Mouse (Mus musculus) CH12.LX (cell line): ENCODE data around the gene Rfx2. TPM values are rescaled to one million over a fixed set of nuclear protein-coding genes. Genes with fewer than 3 reads are reported as not detected.

Experiments
- DNase-seq: peaks from one replicate; pipeline ENCODE4 v3.0.0-alpha.2; 2013; ENCODE audit errors: extremely low read depth
- H3K27ac ChIP-seq: 2 replicates; pipeline ENCODE4 v1.5.1; 2012; ENCODE audit warnings: low read depth, mild to moderate bottlenecking, control low read depth, moderate library complexity; ENCODE audit not compliant: insufficient read depth
- H3K27me3 ChIP-seq: replicated peaks from 2 replicates; pipeline ENCODE3; 2012; ENCODE audit warnings: inconsistent platforms
- H3K36me3 ChIP-seq, 2 experiments: replicated peaks in 1 of 2; 2 replicates each; pipeline versions ENCODE3 to v1.6.1; 2012; ENCODE audit warnings: inconsistent platforms in 1 of 2, low read length in 1 of 2, mild to moderate bottlenecking in 1 of 2, mixed read lengths in 1 of 2, moderate library complexity in 1 of 2; ENCODE audit not compliant: control insufficient read depth in 1 of 2, insufficient read depth in 1 of 2
- H3K4me1 ChIP-seq, 2 experiments: 2 replicates each; pipeline ENCODE4 v1.6.1; 2012; ENCODE audit warnings: inconsistent platforms in 1 of 2, moderate library complexity in 1 of 2; ENCODE audit not compliant: insufficient read depth in 2 of 2, control insufficient read depth in 1 of 2
- H3K4me2 ChIP-seq: 2 replicates; pipeline ENCODE4 v1.6.1; 2012; ENCODE audit warnings: low read depth, mild to moderate bottlenecking, control low read depth; ENCODE audit not compliant: poor library complexity, insufficient read depth, severe bottlenecking
- H3K4me3 ChIP-seq, 3 experiments: fragments of 150-350 bp in 1 of 3; sonication (generic) in 1 of 3; replicated peaks in 1 of 3; 2 replicates each; pipeline versions ENCODE3 to v1.5.1; 2011 to 2012; ENCODE audit warnings: low read depth in 2 of 3, low read length in 2 of 3, mild to moderate bottlenecking in 2 of 3, moderate library complexity in 2 of 3, control low read depth in 1 of 3, improper control_type of control experiment in 1 of 3, inconsistent platforms in 1 of 3, mixed read lengths in 1 of 3; ENCODE audit not compliant: poor library complexity in 1 of 3
- H3K79me2 ChIP-seq: replicated peaks from 2 replicates; pipeline ENCODE4 v1.6.1; 2012; ENCODE audit warnings: mild to moderate bottlenecking, moderate library complexity; ENCODE audit not compliant: control insufficient read depth, poor library complexity, insufficient read depth, severe bottlenecking; ENCODE audit errors: extremely low read depth
- H3K9ac ChIP-seq: 2 replicates; pipeline ENCODE4 v1.6.1; 2012; ENCODE audit warnings: low read depth, mild to moderate bottlenecking, control low read depth, moderate library complexity; ENCODE audit not compliant: insufficient read depth
- H3K9me3 ChIP-seq: replicated peaks from 2 replicates; pipeline ENCODE3; 2012; ENCODE audit warnings: low read length, inconsistent platforms, mixed read lengths
- CTCF ChIP-seq, 2 experiments: IDR thresholded peaks in 1 of 2; conservative IDR thresholded peaks in 1 of 2; 2 replicates each; pipeline ENCODE4 v1.5.1; 2011 to 2012; ENCODE audit warnings: low read depth in 2 of 2, low read length in 2 of 2, improper control_type of control experiment in 1 of 2, inconsistent platforms in 1 of 2, mild to moderate bottlenecking in 1 of 2, moderate library complexity in 1 of 2
- E2F4 ChIP-seq: IDR thresholded peaks from 2 replicates; pipeline ENCODE4 v1.6.1; 2011; ENCODE audit warnings: low read depth, low read length, improper control_type of control experiment; ENCODE audit not compliant: insufficient replicate concordance
- ETS1 ChIP-seq: conservative IDR thresholded peaks from 2 replicates; pipeline ENCODE4 v1.6.1; 2012; ENCODE audit warnings: low read depth, mild to moderate bottlenecking, inconsistent platforms, low read length, improper control_type of control experiment, moderate library complexity
- GABPA ChIP-seq: IDR thresholded peaks from 2 replicates; pipeline ENCODE4 v1.6.1; 2012; ENCODE audit warnings: low read depth, low read length, improper control_type of control experiment, inconsistent platforms; ENCODE audit not compliant: insufficient replicate concordance
- HCFC1 ChIP-seq: IDR thresholded peaks from 2 replicates; pipeline ENCODE4 v1.6.1; 2012; ENCODE audit warnings: low read depth, mild to moderate bottlenecking, inconsistent platforms, low read length, improper control_type of control experiment
- IRF4 ChIP-seq: IDR thresholded peaks from 2 replicates; pipeline ENCODE4 v1.6.1; 2014; ENCODE audit warnings: low read depth, mild to moderate bottlenecking, inconsistent platforms, low read length, improper control_type of control experiment
- KAT2A ChIP-seq: IDR thresholded peaks from 2 replicates; pipeline ENCODE4 v1.6.1; 2012; ENCODE audit warnings: low read length, improper control_type of control experiment, inconsistent platforms; ENCODE audit not compliant: insufficient replicate concordance
- MEF2A ChIP-seq: IDR thresholded peaks from 2 replicates; pipeline ENCODE4 v1.6.1; 2014; ENCODE audit warnings: low read depth, mild to moderate bottlenecking, inconsistent platforms, low read length, improper control_type of control experiment, borderline replicate concordance
- NELFE ChIP-seq: IDR thresholded peaks from 2 replicates; pipeline ENCODE4 v1.6.1; 2011; ENCODE audit warnings: low read depth, low read length, improper control_type of control experiment
- NRF1 ChIP-seq: IDR thresholded peaks from 2 replicates; pipeline ENCODE4 v1.6.1; 2014; ENCODE audit warnings: low read depth, mild to moderate bottlenecking, inconsistent platforms, low read length, improper control_type of control experiment, moderate library complexity
- POLR2A ChIP-seq: IDR thresholded peaks from 2 replicates; pipeline ENCODE4 v1.6.1; 2011; ENCODE audit warnings: low read depth, mild to moderate bottlenecking, improper control_type of control experiment, low read length
- POLR2AphosphoS2 ChIP-seq: IDR thresholded peaks from 2 replicates; pipeline ENCODE4 v1.6.1; 2011; ENCODE audit warnings: low read depth, low read length, improper control_type of control experiment
- RCOR1 ChIP-seq: conservative IDR thresholded peaks from 2 replicates; pipeline ENCODE4 v1.6.1; 2012; ENCODE audit warnings: low read depth, mild to moderate bottlenecking, inconsistent platforms, low read length, improper control_type of control experiment
- SMC3 ChIP-seq: IDR thresholded peaks from 2 replicates; pipeline ENCODE4 v1.6.1; 2011; ENCODE audit warnings: low read depth, low read length, improper control_type of control experiment
- UBTF ChIP-seq: IDR thresholded peaks from 2 replicates; pipeline ENCODE4 v1.6.1; 2012; ENCODE audit warnings: low read depth, mild to moderate bottlenecking, inconsistent platforms, low read length, improper control_type of control experiment, moderate library complexity
- ZKSCAN1 ChIP-seq: IDR thresholded peaks from 2 replicates; pipeline ENCODE4 v1.6.1; 2012; ENCODE audit warnings: low read depth, inconsistent platforms, low read length, improper control_type of control experiment, borderline replicate concordance
- ZMIZ1 ChIP-seq: IDR thresholded peaks from 2 replicates; pipeline ENCODE4 v1.6.1; 2012; ENCODE audit warnings: low read depth, mild to moderate bottlenecking, inconsistent platforms, low read length, improper control_type of control experiment
- ZNF384 ChIP-seq: IDR thresholded peaks from 2 replicates; pipeline ENCODE4 v1.6.1; 2012; ENCODE audit warnings: low read depth, low read length, improper control_type of control experiment, inconsistent platforms
- dilution Hi-C: fragments of 300-500 bp; cut with MboI; formaldehyde crosslinking; loops from 2 replicates; pipeline ENCODE4 v1.14.3; 2020; ENCODE audit warnings: low sequenced_read_pairs; ENCODE audit not compliant: extremely low pct_unique_long_range_greater_than_20kb, extremely low pct_ligation_motif_present
- in situ Hi-C: fragments of 300-500 bp; cut with MboI; formaldehyde crosslinking; loops from 3 replicates; pipeline ENCODE4 v1.14.3; 2019; ENCODE audit warnings: low sequenced_read_pairs, low pct_ligation_motif_present, low pct_unique_long_range_greater_than_20kb, mixed read lengths
- polyA plus RNA-seq: library from polyadenylated mRNA; unstranded; fragments of >175 nt; gene quantifications from 2 replicates; pipeline ENCODE4 v1.2.1, GENCODE M21; 2012; ENCODE audit warnings: low read depth; ENCODE audit not compliant: insufficient read length
- total RNA-seq, 2 experiments: library from RNA; depleted of rRNA; stranded (reverse); fragments of 300-350 nt in 1 of 2; fragments of >200 nt in 1 of 2; gene quantifications; 2 replicates each; pipeline ENCODE4 v1.2.3; 2012 to 2014

Gene Rfx2
- total and polyA plus RNA-seq, 3 experiments, result 0.16 to 1.1 (median 0.34) TPM

GRCm38 (mm10) chr17:56763741-56764250 lies 67.0 kb downstream of the Rfx2 start:
- peaks cover 0 to 27% of the 10 kb centered on the region in 2 experiments; a peak in 2 of 4 replicates for H3K4me1 ChIP-seq
- H3K9ac ChIP-seq, result 0 out of 2 replicates have a peak overlapping the region, but pooled peaks have one; percentile 70

GRCm38 (mm10) chr17:56762769-56763731 lies 67.8 kb downstream of the Rfx2 start:
- H3K9me3 ChIP-seq, result peaks cover 7% of the 10 kb centered on the region
- H3K27me3 ChIP-seq, result peaks cover 30% of the 10 kb centered on the region
- H3K9ac ChIP-seq, result no peak overlapping the region
- H3K4me2 ChIP-seq, result no peak overlapping the region
- peak overlapping the region in 1 of 3 experiments; percentile 54 for H3K4me3 ChIP-seq
- peaks cover 8% of the 10 kb centered on the region for H3K79me2 ChIP-seq
- peak; percentile 71 for DNase-seq
- no peak overlapping the region for H3K27ac ChIP-seq
- H3K36me3 ChIP-seq, result peaks cover 16 to 18% of the 10 kb centered on the region in 2 experiments
- in situ Hi-C loops (no loop called here), dilution Hi-C loops (no loop called here)
- TF ChIP-seq CTCF (conservative IDR thresholded peaks at IDR 0.05 in 1 of 2, IDR thresholded peaks at IDR 0.05 in 1 of 2; ENCODE audit: low read depth in 2 of 2, low read length in 2 of 2) (peak; percentile 66 to 100), KAT2A (no peak)
- H3K4me1 ChIP-seq, result peaks cover 0 to 29% of the 10 kb centered on the region in 2 experiments; a peak in 2 of 4 replicates

More at GRCm38 (mm10) chr17:56763741-56764250, 67.0 kb downstream of the Rfx2 start:
- Histone ChIP-seq H3K27ac (no peak overlapping the region), H3K9me3 (peaks cover 1% of the 10 kb centered on the region), H3K79me2 (peaks cover 8% of the 10 kb centered on the region), H3K36me3 (peaks cover 23 to 25% of the 10 kb centered on the region in 2 experiments)
- dilution Hi-C loops (no loop called here), in situ Hi-C loops (no loop called here)
- TF ChIP-seq ZKSCAN1, result no peak
- TF ChIP-seq IRF4, result no peak
- TF ChIP-seq E2F4, result no peak
- TF ChIP-seq NELFE, result no peak
- no peak for TF ChIP-seq ZMIZ1
- no peak for TF ChIP-seq NRF1
- TF ChIP-seq ZNF384, result no peak
- TF ChIP-seq KAT2A, result no peak
- TF ChIP-seq POLR2AphosphoS2, result no peak
- no peak for TF ChIP-seq MEF2A
- no peak for TF ChIP-seq UBTF
- TF ChIP-seq HCFC1, result no peak
- no peak for TF ChIP-seq GABPA
- TF ChIP-seq ETS1, result no peak
- TF ChIP-seq RCOR1, result no peak
- no peak for TF ChIP-seq SMC3
- no peak for TF ChIP-seq POLR2A
- TF ChIP-seq, all 38 proteins: peak for 0
- Histone ChIP-seq H3K4me2 (no peak overlapping the region; the same call in 1 of the 2 replicates), H3K27me3 (peaks cover 26% of the 10 kb centered on the region), H3K4me3 (peak overlapping the region in 2 of 3 experiments; percentile 64 to 91)
- no peak for DNase-seq
